Mouse (Mus musculus): ENCODE data around the gene Ccdc162.

DNA sequence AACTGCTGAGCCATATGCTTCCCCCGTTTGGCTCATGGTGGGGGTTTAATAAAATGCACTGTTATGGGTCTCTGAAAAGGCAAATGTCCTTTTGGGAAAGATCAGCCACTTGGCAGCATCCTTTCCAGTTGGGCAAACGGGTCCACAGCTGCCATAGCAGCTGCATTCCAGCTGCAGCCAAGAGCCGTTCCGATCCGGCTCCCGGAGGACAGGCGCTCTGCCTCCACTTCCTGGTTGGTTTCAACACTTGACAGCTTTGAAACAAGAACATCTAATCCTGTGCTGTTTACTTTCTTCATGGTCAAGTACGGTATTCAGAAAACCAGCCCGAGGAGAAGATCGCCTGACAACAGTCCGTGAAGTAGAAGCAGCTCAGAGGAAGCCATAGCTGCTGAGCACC lies 19.4 kb downstream of the Ccdc162 start:
- TF ChIP-seq CTCF (IDR thresholded peaks at IDR 0.05; ENCODE audit: insufficient read depth, low read depth, low read length) (no peak), POLR2A (IDR thresholded peaks at IDR 0.05; ENCODE audit: insufficient read depth, low read depth, low read length) (no peak)

All from olfactory bulb, adult 2 months (tissue).